Mouse (Mus musculus) forebrain, embryonic 10.5 days (tissue): ENCODE data around the gene Espl1. TPM values are rescaled to one million over a fixed set of nuclear protein-coding genes. Genes with fewer than 3 reads are reported as not detected.

Source experiments
- DNase-seq: peaks from one replicate; pipeline ENCODE4 v3.0.0-alpha.2; 2017; ENCODE audit warnings: low spot score; ENCODE audit errors: extremely low spot score
- H3K27ac ChIP-seq: fragments of 300-500 bp; sonication (generic); 2 replicates; pipeline ENCODE4 v1.5.1; 2016; ENCODE audit warnings: mild to moderate bottlenecking
- H3K27me3 ChIP-seq: fragments of 300-500 bp; sonication (generic); 2 replicates; pipeline ENCODE4 v1.6.1; 2016; ENCODE audit warnings: mild to moderate bottlenecking; ENCODE audit not compliant: poor library complexity, severe bottlenecking
- H3K36me3 ChIP-seq: fragments of 300-500 bp; sonication (generic); replicated peaks from 2 replicates; pipeline ENCODE4 v1.6.1; 2016; ENCODE audit warnings: mild to moderate bottlenecking, moderate library complexity
- H3K4me1 ChIP-seq: fragments of 300-500 bp; sonication (generic); 2 replicates; pipeline ENCODE4 v1.6.1; 2016
- H3K4me3 ChIP-seq: fragments of 300-500 bp; sonication (generic); 2 replicates; pipeline ENCODE4 v1.5.1; 2016; ENCODE audit warnings: mild to moderate bottlenecking, moderate library complexity
- H3K9me3 ChIP-seq: fragments of 300-500 bp; sonication (generic); 2 replicates; pipeline ENCODE4 v1.6.1; 2016; ENCODE audit warnings: mild to moderate bottlenecking, moderate library complexity
- WGBS: fragments of 180-500 bp; shearing (Covaris S2); methylation state at CpG from one replicate; pipeline ENCODE4 v1.1.7; 2016; 5-methylcytosine and 5-hydroxymethylcytosine counted together
- polyA plus RNA-seq: library from polyadenylated mRNA; unstranded; fragments of >200 nt; fragmentation: Nextera tagmentation; extraction: Ambion mirVana; gene quantifications from 2 replicates; pipeline ENCODE4 v1.2.1, GENCODE M21; 2016

Espl1 gene
- polyA plus RNA-seq, 1 experiment from 2014 or later, result 59.9 TPM

DNA sequence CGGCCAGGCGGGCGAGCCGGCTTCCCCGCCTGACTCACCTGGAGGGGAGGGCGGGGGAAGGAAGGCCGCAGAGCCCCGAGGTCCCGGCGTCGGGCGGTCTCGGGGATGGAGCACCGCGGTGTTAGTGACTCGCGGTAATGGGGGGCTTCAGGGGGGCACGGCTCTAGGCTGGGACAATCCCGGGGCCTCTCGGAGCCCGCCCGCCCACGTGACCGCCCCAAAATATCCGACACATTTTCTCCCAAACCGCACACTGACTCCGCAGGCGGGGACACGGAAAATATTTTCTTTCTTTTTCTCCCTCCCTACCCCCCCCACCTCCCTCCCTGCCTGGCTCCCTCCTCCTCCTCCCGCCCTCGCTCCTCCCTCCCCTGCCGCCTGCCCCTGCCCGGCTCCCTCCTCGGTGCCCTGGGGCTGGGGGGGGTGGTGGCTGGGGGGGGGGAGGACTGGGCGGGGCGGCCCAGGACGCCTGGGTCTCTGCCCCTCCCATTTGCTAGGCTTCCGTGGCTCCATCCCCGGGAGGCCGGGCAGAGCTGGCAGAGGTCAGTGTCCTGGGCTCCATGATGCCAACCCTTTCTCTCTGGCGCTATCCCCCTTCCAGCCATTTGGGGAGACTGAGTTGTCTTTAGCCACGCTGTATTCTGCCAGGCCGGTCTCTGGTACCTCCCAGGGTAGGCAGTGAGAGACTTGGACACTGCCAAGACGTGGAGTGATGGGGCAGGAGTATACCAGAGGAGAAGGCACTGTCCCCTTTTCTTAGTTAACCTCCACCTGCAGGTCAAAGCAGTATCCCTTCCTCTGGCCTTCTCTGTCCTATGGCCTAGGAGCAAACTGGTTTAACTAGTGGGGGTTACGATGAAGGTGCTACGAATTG lies 38.6 kb upstream of the Espl1 start, which contains the start of gene Rarg:
Rarg (minus strand) TSS at position 316 of the 874 bp plus-strand sequence.
- H3K27ac ChIP-seq, result peak within 1 kb of the TSS; percentile 86
- no peaks in the 10 kb centered on the region for H3K9me3 ChIP-seq
- peaks cover 61% of the 10 kb centered on the region for H3K4me1 ChIP-seq
- peak within 1 kb of the TSS; percentile 67 for H3K4me3 ChIP-seq
- 0 out of 2 replicates have a peak, but pooled peaks cover 2% of the 10 kb centered on the region for H3K36me3 ChIP-seq
- no peak for DNase-seq
- 2% methylated on average over 45 of the region's 46 CpGs for WGBS
- H3K27me3 ChIP-seq, result peaks cover 66% of the 10 kb centered on the region

DNA sequence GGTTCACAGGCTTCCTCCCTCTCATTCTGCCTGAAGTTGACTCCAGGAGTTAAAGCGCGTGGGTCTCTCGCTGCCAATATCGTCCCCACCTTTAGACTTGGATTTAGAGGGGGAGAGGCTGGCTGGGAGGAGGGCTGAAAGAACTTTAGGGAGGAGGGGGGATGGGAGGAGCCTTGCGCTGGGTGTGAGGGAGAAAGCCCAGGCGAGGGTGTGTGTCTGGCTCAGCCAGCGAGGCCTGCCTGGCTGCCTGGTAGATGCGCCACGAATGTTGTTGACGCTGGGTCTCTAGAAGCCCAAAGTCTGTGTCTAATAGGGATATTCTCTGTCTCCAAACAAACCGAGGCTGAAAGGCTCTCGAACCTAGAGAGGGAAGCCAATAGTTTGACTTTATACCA lies 38.0 kb upstream of the Espl1 start:
- WGBS, result 3% methylated on average over 12 of the region's 12 CpGs
- Histone ChIP-seq H3K4me3 (peak overlapping the region; percentile 67), H3K36me3 (no peaks in the 10 kb centered on the region), H3K9me3 (no peaks in the 10 kb centered on the region), H3K4me1 (peaks cover 59% of the 10 kb centered on the region), H3K27ac (peak overlapping the region; percentile 86), H3K27me3 (peaks cover 68% of the 10 kb centered on the region)
- DNase-seq, result no peak

DNA sequence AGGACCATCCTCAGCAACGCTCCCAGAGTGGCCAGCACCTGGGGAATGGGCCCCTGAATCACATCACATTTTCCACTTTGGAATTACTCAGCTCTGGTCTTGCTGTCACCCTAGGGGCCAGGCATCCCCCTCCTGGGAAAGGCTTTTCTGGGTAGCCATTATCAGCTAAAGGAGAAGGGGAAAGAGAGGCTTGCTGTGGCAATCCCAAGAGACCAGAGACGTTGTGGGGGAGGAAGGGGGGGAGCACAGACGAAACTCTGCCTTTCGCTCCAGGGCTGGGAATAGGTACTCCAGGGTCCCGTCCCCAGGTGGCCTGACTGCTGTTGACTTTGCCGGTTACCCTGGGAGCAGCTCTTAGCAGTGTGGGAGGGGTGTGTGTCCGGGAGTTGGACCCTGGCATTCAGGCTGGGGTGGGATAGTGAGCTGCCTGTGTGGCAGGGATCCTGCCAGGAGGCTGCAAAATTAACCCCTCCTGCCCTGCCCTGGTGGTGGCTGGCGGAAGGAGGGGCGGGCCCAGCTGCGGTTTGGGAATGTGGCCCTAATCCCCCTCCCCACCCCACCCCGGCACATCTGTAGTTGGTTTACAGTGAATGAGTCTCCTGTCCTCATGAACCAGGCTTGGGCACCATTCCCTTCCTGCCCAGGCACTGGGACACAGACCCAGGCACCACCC lies 37.3 kb upstream of the Espl1 start:
- H3K27me3 ChIP-seq, result peaks cover 68% of the 10 kb centered on the region
- peak overlapping the region; percentile 67 for H3K4me3 ChIP-seq
- peak overlapping the region; percentile 86 for H3K27ac ChIP-seq
- H3K4me1 ChIP-seq, result peaks cover 59% of the 10 kb centered on the region
- DNase-seq, result no peak
- H3K36me3 ChIP-seq, result no peaks in the 10 kb centered on the region
- 5% methylated on average over 11 of the region's 11 CpGs for WGBS
- no peaks in the 10 kb centered on the region for H3K9me3 ChIP-seq

DNA sequence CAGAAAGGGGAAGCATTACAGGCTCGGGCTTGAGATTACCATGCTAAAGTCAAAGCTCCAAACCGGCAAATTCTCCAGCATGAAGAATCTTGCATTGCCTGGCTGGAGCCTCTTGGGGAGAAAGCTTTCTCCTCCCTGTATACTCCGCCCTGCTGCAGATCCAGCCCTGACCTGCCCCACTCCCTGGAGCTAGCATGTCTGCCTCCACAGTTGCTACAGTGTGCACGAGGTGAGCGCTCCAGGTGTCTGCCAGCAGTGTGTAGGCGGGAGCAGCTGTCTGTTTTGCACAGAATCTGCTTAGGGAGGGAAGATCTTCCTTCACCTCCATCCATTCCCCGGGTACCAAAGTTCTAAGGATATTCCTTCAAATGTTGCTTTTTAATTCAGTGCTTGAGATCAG lies 33.5 kb upstream of the Espl1 start:
- Histone ChIP-seq H3K9me3 (no peaks in the 10 kb centered on the region), H3K4me3 (no peak overlapping the region), H3K27ac (no peak overlapping the region), H3K36me3 (no peaks in the 10 kb centered on the region), H3K4me1 (peaks cover 27% of the 10 kb centered on the region), H3K27me3 (peaks cover 31% of the 10 kb centered on the region)
- no peak for DNase-seq
- 52% methylated on average over 7 of the region's 7 CpGs for WGBS

DNA sequence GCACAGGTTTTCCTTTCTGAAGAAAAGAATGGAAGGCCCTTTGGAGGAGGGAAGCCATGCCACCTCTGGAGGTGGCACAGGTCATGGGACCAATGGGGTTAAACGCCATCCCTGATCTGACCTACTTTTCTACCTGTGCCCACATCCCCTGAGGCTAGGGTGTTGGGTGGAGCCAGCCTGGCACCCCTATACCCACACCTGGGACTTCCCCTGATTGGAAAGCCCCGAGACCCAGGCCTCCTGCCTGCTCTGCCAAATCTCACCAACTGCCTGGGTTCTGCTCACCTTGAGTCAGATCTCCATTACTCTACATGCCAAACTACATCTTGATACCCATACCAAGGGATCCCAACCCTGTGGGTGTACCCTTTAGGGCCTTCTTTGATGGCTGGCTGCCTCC lies 33.0 kb upstream of the Espl1 start:
- 86% methylated on average over 2 of the region's 2 CpGs for WGBS
- H3K27me3 ChIP-seq, result peaks cover 27% of the 10 kb centered on the region
- no peak overlapping the region for H3K27ac ChIP-seq
- H3K36me3 ChIP-seq, result no peaks in the 10 kb centered on the region
- H3K4me1 ChIP-seq, result peaks cover 23% of the 10 kb centered on the region
- DNase-seq, result no peak
- no peaks in the 10 kb centered on the region for H3K9me3 ChIP-seq
- no peak overlapping the region for H3K4me3 ChIP-seq

DNA sequence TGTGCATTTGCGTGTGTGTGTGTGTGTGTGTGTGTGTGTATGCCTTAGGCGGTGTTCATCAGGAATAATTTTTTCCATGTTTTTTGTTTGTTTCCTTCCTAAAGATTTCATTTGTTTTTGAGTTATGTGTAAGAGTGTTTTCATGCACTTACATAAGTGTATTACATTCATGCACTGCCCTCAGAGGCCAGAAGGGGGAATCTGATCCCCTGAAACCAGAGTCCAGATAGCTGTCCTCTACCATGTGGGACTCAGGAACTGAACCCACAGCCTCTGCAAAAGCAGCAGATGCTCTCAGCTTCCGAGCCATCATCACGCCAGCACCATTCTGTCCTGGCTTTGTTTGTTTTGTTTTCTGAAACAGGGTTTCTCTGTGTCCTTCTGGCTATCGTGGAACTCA lies 30.5 kb upstream of the Espl1 start:
- 90% methylated on average over 5 of the region's 5 CpGs for WGBS
- no peak for DNase-seq
- no peak overlapping the region for H3K27ac ChIP-seq

DNA sequence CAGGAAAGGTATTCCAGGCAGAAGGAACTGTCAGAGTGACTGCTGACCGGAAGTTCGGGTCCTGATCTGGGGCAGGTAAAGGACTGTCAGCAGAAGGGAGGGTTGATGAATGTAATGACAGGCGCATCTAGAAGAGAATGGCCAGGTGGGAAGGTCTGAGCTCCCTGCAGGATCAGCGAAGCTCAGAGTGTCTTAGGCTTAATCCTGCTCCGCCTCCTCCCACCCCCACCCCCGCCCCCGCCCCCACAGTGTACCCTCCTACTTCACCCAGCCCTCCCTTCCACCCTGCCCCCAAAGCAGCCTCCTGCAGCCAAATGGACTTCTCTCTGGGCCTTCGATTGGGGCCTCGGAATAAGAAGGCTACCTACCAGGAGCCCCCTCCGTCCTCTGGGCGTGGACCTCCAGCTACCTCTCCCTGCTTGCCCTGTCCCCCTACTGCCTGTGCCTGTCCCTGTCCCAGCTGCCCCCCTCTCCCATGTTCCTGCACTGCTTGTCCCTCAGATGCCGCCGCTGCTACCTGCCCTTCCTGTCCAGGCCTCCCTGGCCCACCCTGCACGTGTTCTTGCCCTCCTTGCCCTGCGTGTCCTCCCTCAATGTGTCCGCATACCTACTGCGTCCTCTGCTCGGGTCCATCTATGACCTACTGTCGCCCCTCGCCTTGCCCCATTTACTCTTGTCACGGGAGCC lies 25.6 kb upstream of the Espl1 start, which contains the start of gene Gm9918:
Gm9918 (plus strand) TSS at position 290 of the 687 bp plus-strand sequence.
- Histone ChIP-seq H3K4me1 (peaks cover 18% of the 10 kb centered on the region), H3K4me3 (peak within 1 kb of the TSS; percentile 39), H3K27me3 (peaks cover 22% of the 10 kb centered on the region), H3K27ac (peak within 1 kb of the TSS; percentile 72), H3K36me3 (no peaks in the 10 kb centered on the region), H3K9me3 (no peaks in the 10 kb centered on the region)
- 6% methylated on average over 21 of the region's 21 CpGs for WGBS
- peak; percentile 31 for DNase-seq

More for the DNA sequence above, 30.5 kb upstream of the Espl1 start:
- H3K36me3 ChIP-seq, result no peaks in the 10 kb centered on the region
- H3K4me1 ChIP-seq, result peaks cover 7% of the 10 kb centered on the region
- H3K27me3 ChIP-seq, result peaks cover 15% of the 10 kb centered on the region
- no peak overlapping the region for H3K4me3 ChIP-seq
- H3K9me3 ChIP-seq, result no peaks in the 10 kb centered on the region

DNA sequence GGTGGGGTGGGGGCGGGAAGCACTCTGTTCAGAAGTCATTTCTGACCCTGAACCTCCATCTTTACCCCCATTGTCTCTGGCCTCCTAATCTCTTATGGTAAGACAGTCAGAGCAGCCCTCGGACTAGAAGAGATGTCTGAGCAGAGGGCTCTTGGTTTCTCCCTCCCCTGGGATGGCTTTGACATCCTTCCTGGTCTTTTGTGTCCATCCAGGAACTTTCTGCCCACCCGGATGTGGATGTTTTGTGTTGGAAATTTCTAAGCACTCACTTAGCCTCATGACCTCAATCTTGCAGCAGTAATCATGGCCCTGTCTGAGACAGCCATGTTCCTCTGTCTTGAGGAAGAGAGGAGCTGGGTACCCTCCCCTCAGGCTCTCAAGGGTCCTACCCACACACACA lies 24.6 kb upstream of the Espl1 start:
- Histone ChIP-seq H3K4me3 (peak overlapping the region; percentile 39), H3K27me3 (peaks cover 22% of the 10 kb centered on the region), H3K27ac (peak overlapping the region; percentile 72; the same call in 1 of the 2 replicates), H3K36me3 (no peaks in the 10 kb centered on the region), H3K4me1 (peaks cover 18% of the 10 kb centered on the region), H3K9me3 (no peaks in the 10 kb centered on the region)
- no peak for DNase-seq
- WGBS, result 25% methylated on average over 3 of the region's 3 CpGs

DNA sequence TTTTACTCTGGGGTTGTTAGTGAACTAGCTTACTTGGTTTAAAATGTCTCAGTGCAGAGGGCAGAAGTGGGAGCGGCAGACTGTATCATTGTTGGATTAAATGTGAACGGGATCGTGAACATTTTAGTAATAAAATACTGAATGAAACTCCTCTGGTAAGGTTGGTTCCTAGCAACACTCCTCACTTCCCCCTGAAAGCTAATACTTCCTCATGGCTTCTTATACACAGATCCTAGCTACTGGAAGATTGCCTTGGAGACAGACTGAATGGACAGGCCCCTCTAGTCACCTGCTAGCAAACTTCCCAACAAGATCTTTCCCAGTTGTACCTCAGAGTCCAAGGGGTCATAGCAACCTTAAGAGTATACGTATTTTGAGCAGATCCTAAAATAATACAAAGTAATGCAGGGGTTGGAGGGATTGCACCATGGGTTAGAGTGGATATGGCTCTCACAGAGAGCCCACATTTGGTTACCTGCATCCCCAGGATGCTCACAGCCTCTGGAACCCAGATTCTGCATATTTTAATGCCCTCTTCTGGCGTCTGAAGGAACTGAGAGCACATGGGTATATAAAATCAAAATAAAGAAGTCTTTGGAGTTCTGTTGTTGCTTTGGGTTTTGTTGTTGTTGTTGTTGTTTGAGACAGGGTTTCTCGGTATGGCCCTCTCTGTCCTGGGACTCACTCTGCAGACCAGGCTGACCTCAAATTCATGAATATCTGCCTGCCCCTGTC lies 21.9 kb upstream of the Espl1 start:
- WGBS, result 74% methylated on average over 6 of the region's 6 CpGs
- no peaks in the 10 kb centered on the region for H3K9me3 ChIP-seq
- no peak overlapping the region for H3K4me3 ChIP-seq

DNA sequence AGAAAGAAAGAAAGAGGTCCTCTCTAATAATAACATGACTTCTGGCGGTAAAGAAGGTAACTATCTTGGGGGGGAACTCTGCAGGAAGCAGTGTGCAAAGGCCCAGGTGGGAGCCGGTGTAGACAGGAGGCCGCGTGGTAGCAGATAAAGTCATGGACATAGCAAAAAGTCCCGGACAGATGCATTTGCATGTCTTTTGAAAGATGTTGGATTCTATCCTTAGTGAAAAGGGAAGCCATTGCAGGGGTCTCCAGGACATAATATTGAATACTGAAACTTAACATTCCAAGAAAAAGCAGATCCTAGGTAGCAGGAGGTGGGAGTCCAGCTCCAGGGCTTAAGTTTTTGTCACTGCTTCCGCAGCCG lies 17.4 kb upstream of the Espl1 start:
- WGBS, result 34% methylated on average over 7 of the region's 7 CpGs
- Histone ChIP-seq H3K36me3 (peaks cover 25% of the 10 kb centered on the region), H3K27ac (peak overlapping the region; percentile 95), H3K4me1 (peaks cover 23% of the 10 kb centered on the region), H3K9me3 (no peaks in the 10 kb centered on the region), H3K4me3 (peak overlapping the region; percentile 89), H3K27me3 (no peaks in the 10 kb centered on the region)
- no peak for DNase-seq

More for the DNA sequence above, 21.9 kb upstream of the Espl1 start:
- peaks cover 22% of the 10 kb centered on the region for H3K27me3 ChIP-seq
- H3K36me3 ChIP-seq, result no peaks in the 10 kb centered on the region
- no peak for DNase-seq
- H3K27ac ChIP-seq, result no peak overlapping the region
- peaks cover 25% of the 10 kb centered on the region for H3K4me1 ChIP-seq

DNA sequence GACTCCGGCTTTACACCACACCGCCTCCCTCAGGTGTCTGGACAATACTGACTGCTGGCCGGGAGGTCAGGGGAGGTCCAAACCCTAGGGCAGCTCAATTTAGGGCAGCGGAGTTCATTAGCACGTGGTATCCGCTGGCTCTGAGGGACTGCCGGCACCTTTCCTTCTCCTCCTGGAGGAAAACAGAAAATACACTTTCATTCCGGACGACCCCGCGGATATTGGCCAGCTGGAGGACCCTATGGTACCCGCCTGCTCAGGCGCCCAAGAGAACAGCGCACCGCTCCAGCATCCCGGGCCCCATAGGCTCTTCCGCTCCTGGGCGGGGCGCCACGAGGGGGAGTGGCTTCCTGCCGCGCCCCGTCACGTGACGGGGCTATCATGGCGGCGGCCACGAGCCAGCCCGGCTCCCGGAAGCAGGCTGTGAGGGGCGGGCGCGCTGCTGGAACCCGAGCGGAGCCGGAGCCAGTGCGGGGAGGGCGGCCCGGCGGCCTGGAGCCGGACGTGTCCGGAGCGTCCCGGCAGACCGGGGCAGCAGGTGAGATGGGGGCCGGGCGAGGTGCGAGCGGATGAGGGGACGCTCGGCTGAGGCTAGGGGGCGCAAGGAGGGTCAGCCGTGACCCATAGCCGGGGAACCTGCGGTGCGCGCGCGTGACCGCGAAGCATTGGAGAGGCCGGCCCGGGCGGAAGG lies 16.8 kb upstream of the Espl1 start, which contains the start of gene Mfsd5:
Mfsd5 (plus strand) TSS at position 363 of the 691 bp plus-strand sequence.
- peak within 1 kb of the TSS; percentile 89 for H3K4me3 ChIP-seq
- no peaks in the 10 kb centered on the region for H3K27me3 ChIP-seq
- H3K9me3 ChIP-seq, result no peaks in the 10 kb centered on the region
- under 1% methylated on average over 65 of the region's 65 CpGs for WGBS
- peak; percentile 87 for DNase-seq
- peak within 1 kb of the TSS; percentile 95 for H3K27ac ChIP-seq
- peaks cover 25% of the 10 kb centered on the region for H3K36me3 ChIP-seq
- H3K4me1 ChIP-seq, result peaks cover 23% of the 10 kb centered on the region
